Mouse (Mus musculus): ENCODE data around the gene Drd4. TPM values are rescaled to one million over a fixed set of nuclear protein-coding genes. Genes with fewer than 3 reads are reported as not detected.

Gene Drd4
- polyA plus RNA-seq, 1 experiment from 2014 or later = 0.90 TPM

GRCm38 (mm10) chr7:141326546-141327446, 35.0 kb downstream of the Drd4 start:
- Histone ChIP-seq H3K4me3 (ENCODE audit: low read depth, low read length) (peak overlapping the region; percentile 66), H3K4me2 (ENCODE audit: low read depth, low read length) (peak overlapping the region; percentile 99), H3K36me3 (ENCODE audit: control insufficient read depth, insufficient read depth, low read length) (peaks cover 16% of the 10 kb centered on the region), H3K27me3 (ENCODE audit: control insufficient read depth, insufficient read depth, low read length) (no peaks in the 10 kb centered on the region), H3K4me1 (ENCODE audit: control insufficient read depth, insufficient read depth, low read length) (peaks cover 26% of the 10 kb centered on the region), H3K27ac (ENCODE audit: low read depth, low read length) (peak overlapping the region; percentile 99), H3K9me3 (ENCODE audit: control insufficient read depth, low read length) (no peaks in the 10 kb centered on the region), H3K9ac (replicated peaks; ENCODE audit: low read depth, low read length) (peak overlapping the region; percentile 95)
- ATAC-seq (ENCODE audit: low read depth) = peak; percentile 18
- WGBS = 4% methylated on average over 35 of the region's 35 CpGs

DNA sequence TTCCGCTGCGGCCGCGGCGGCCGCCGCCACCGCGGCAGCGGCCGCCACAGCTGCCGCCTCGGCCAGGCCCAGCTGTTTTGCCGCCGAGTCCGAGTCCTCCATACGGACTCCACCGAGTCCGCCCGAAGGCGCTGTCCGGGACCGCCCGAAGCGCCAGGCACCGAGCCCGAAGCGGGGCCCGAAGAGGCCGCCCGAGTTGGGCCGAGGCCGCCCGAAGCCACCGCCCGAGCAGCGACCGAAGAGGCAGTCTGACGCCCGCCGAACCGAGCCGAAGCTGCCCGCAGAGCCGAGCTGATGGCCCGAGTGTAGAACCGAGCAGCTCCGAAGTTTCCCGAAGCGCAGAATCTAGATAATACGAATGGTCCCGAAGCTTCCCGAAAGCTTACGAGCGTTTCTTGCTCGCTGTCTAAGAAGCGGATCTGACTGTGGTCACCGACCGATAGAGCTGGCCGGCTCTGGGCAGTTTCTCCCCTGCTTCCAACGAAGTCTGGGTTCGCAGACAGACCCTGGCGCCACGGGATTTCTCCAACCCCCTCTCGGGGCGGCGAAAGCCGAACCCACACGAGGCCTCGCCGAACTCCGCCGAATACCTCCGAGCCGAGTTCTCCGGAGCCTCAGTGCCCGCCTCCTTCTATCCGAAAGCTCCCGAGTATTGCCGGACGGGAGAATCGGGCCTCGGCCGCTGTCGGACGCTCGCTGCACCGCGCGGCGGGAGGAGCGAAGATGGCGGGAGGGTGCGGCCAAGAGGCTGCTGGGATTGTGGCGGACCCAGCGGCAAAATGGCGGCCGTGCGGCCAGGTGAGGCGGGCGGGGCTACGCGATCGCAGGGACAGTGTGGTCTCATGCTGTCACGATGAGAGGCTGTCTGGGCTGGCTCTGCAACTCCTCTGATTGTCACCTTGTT, 35.9 kb downstream of the Drd4 start, which contains the start of the genes Deaf1 and Tmem80:
Gene Deaf1, minus strand, starts transcription at position 222 of the 904 bp plus-strand sequence.
Gene Tmem80, plus strand, starts transcription at position 271 of the 904 bp plus-strand sequence.
- H3K4me2 ChIP-seq (ENCODE audit: low read depth, low read length) = peak within 1 kb of the TSS; percentile 99
- ATAC-seq (ENCODE audit: low read depth) = peak; percentile 96

GRCm38 (mm10) chr7:141328373-141328990, 36.7 kb downstream of the Drd4 start:
- peak overlapping the region; percentile 99 for H3K27ac ChIP-seq (ENCODE audit: low read depth, low read length)
- no peaks in the 10 kb centered on the region for H3K27me3 ChIP-seq (ENCODE audit: control insufficient read depth, insufficient read depth, low read length)
- no peaks in the 10 kb centered on the region for H3K9me3 ChIP-seq (ENCODE audit: control insufficient read depth, low read length)
- no peaks in the 10 kb centered on the region; the same call in 1 of the 2 replicates for H3K36me3 ChIP-seq (ENCODE audit: control insufficient read depth, insufficient read depth, low read length)
- peak overlapping the region; percentile 66 for H3K4me3 ChIP-seq (ENCODE audit: low read depth, low read length)
- H3K4me2 ChIP-seq (ENCODE audit: low read depth, low read length) = peak overlapping the region; percentile 99
- WGBS = 20% methylated on average over 24 of the region's 24 CpGs
- peak overlapping the region; percentile 95 for H3K9ac ChIP-seq (replicated peaks; ENCODE audit: low read depth, low read length)
- H3K4me1 ChIP-seq (ENCODE audit: control insufficient read depth, insufficient read depth, low read length) = peaks cover 26% of the 10 kb centered on the region
- ATAC-seq (ENCODE audit: low read depth) = peak; percentile 28

More for the DNA sequence above, 35.9 kb downstream of the Drd4 start, which contains the start of the genes Deaf1 and Tmem80:
- peaks cover 26% of the 10 kb centered on the region for H3K4me1 ChIP-seq (ENCODE audit: control insufficient read depth, insufficient read depth, low read length)
- H3K27me3 ChIP-seq (ENCODE audit: control insufficient read depth, insufficient read depth, low read length) = no peaks in the 10 kb centered on the region
- peak within 1 kb of the TSS; percentile 99 for H3K27ac ChIP-seq (ENCODE audit: low read depth, low read length)
- no peaks in the 10 kb centered on the region for H3K9me3 ChIP-seq (ENCODE audit: control insufficient read depth, low read length)
- peaks cover 6% of the 10 kb centered on the region for H3K36me3 ChIP-seq (ENCODE audit: control insufficient read depth, insufficient read depth, low read length)
- under 1% methylated on average over 93 of the region's 105 CpGs for WGBS
- peak within 1 kb of the TSS; percentile 95 for H3K9ac ChIP-seq (replicated peaks; ENCODE audit: low read depth, low read length)
- H3K4me3 ChIP-seq (ENCODE audit: low read depth, low read length) = peak within 1 kb of the TSS; percentile 66

- ATAC-seq (ENCODE audit: low read depth) = no peak
- H3K9me3 ChIP-seq (ENCODE audit: control insufficient read depth, low read length) = no peaks in the 10 kb centered on the region
- no peaks in the 10 kb centered on the region for H3K27me3 ChIP-seq (ENCODE audit: control insufficient read depth, insufficient read depth, low read length)
- no peak overlapping the region for H3K9ac ChIP-seq (replicated peaks; ENCODE audit: low read depth, low read length)
- H3K4me1 ChIP-seq (ENCODE audit: control insufficient read depth, insufficient read depth, low read length) = peaks cover 19% of the 10 kb centered on the region
- H3K4me3 ChIP-seq (ENCODE audit: low read depth, low read length) = no peak overlapping the region
- H3K4me2 ChIP-seq (ENCODE audit: low read depth, low read length) = no peak overlapping the region
- no peak overlapping the region for H3K27ac ChIP-seq (ENCODE audit: low read depth, low read length)
- peaks cover 13% of the 10 kb centered on the region; the same call in 1 of the 2 replicates for H3K36me3 ChIP-seq (ENCODE audit: control insufficient read depth, insufficient read depth, low read length)
These were observed 38.9 kb downstream of the Drd4 start for GRCm38 (mm10) chr7:141330706-141331105.

- 81% methylated on average over 6 of the region's 6 CpGs for WGBS
- ATAC-seq (ENCODE audit: low read depth) = no peak
These were observed 40.2 kb downstream of the Drd4 start for GRCm38 (mm10) chr7:141331990-141332389.

DNA sequence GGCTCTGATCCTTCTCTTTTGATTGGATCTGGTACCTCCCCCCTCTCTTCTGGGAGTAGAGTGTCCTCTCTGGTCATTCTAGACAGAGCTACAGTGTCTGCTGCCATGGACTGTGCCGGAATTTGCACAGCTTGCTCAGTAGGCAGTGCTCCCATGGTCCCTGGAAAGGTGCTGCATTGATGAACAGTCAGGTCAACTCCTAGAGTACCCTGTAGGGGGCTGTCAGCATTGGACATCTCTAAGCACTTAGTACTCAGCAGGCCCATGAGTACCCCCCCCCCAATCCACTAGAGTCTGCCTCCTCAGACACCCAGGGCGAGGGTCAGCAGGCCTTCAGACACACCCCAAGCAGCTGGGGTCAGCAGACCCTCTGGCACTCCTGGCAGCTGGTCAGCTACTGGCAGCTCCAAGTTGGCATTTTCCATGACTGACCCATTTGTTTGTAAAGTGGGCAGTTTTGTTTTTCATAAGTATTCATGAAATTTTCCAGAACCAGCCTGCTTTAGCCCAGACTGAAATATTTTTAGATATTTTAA, 43.3 kb downstream of the Drd4 start:
- 83% methylated on average over 2 of the region's 2 CpGs for WGBS
- Histone ChIP-seq H3K27me3 (ENCODE audit: control insufficient read depth, insufficient read depth, low read length) (no peaks in the 10 kb centered on the region), H3K9ac (replicated peaks; ENCODE audit: low read depth, low read length) (no peak overlapping the region), H3K4me2 (ENCODE audit: low read depth, low read length) (no peak overlapping the region), H3K4me1 (ENCODE audit: control insufficient read depth, insufficient read depth, low read length) (no peaks in the 10 kb centered on the region), H3K9me3 (ENCODE audit: control insufficient read depth, low read length) (no peaks in the 10 kb centered on the region), H3K4me3 (ENCODE audit: low read depth, low read length) (no peak overlapping the region), H3K36me3 (ENCODE audit: control insufficient read depth, insufficient read depth, low read length) (peaks cover 13% of the 10 kb centered on the region; the same call in 1 of the 2 replicates), H3K27ac (ENCODE audit: low read depth, low read length) (no peak overlapping the region)
- no peak for ATAC-seq (ENCODE audit: low read depth)

More at GRCm38 (mm10) chr7:141331990-141332389, 40.2 kb downstream of the Drd4 start:
- Histone ChIP-seq H3K27ac (ENCODE audit: low read depth, low read length) (no peak overlapping the region), H3K4me3 (ENCODE audit: low read depth, low read length) (no peak overlapping the region), H3K27me3 (ENCODE audit: control insufficient read depth, insufficient read depth, low read length) (no peaks in the 10 kb centered on the region), H3K9ac (replicated peaks; ENCODE audit: low read depth, low read length) (no peak overlapping the region), H3K36me3 (ENCODE audit: control insufficient read depth, insufficient read depth, low read length) (peaks cover 13% of the 10 kb centered on the region; the same call in 1 of the 2 replicates), H3K4me2 (ENCODE audit: low read depth, low read length) (no peak overlapping the region), H3K9me3 (ENCODE audit: control insufficient read depth, low read length) (no peaks in the 10 kb centered on the region), H3K4me1 (ENCODE audit: control insufficient read depth, insufficient read depth, low read length) (peaks cover 7% of the 10 kb centered on the region; the same call in 1 of the 2 replicates)

DNA sequence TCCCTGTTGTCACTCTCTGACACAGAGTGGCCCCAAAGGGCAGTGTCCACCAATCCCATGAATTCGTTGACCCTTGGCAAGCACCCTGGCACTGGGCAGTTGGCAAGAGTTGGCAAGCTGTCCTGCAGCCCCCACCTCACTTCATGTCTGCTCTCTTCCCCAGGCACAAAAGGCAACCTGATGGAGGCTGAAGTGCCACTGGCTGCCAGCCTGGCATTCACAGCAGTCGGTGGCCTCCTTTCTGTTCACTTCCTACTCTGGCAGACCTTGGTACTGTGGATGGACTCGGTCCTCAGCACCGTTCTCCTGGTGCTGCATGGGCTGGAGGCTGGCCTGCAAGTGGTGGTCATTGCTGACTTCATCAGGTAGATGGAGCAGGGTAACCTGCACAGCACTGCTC, 43.9 kb downstream of the Drd4 start:
- peaks cover 13% of the 10 kb centered on the region; the same call in 1 of the 2 replicates for H3K36me3 ChIP-seq (ENCODE audit: control insufficient read depth, insufficient read depth, low read length)
- no peak for ATAC-seq (ENCODE audit: low read depth)
- no peaks in the 10 kb centered on the region for H3K4me1 ChIP-seq (ENCODE audit: control insufficient read depth, insufficient read depth, low read length)
- WGBS = 95% methylated on average over 4 of the region's 4 CpGs
- H3K27me3 ChIP-seq (ENCODE audit: control insufficient read depth, insufficient read depth, low read length) = no peaks in the 10 kb centered on the region
- H3K9me3 ChIP-seq (ENCODE audit: control insufficient read depth, low read length) = no peaks in the 10 kb centered on the region
- no peak overlapping the region for H3K9ac ChIP-seq (replicated peaks; ENCODE audit: low read depth, low read length)
- H3K27ac ChIP-seq (ENCODE audit: low read depth, low read length) = no peak overlapping the region
- H3K4me2 ChIP-seq (ENCODE audit: low read depth, low read length) = no peak overlapping the region
- H3K4me3 ChIP-seq (ENCODE audit: low read depth, low read length) = no peak overlapping the region

DNA sequence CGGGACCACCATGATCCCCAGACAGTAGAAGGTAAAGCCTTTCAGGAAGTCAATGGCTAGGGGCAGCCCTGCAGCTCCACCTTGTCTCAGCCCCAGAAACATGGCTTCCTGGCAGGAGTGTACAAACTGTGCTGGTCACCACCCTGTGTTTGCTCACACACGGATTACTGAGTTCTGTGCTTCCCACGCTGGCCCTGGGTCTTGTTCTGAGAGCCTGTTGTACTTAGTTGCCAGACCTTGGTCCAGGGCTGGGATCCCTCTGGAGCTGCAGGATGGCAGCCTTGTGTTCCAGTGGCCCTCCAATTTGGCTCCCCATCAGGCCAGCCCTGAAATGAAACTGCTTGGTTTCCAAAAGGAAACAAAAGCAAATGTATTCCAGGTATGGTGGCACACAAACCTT, 44.5 kb downstream of the Drd4 start:
- ATAC-seq (ENCODE audit: low read depth) = no peak
- Histone ChIP-seq H3K4me3 (ENCODE audit: low read depth, low read length) (no peak overlapping the region), H3K4me2 (ENCODE audit: low read depth, low read length) (no peak overlapping the region), H3K36me3 (ENCODE audit: control insufficient read depth, insufficient read depth, low read length) (peaks cover 13% of the 10 kb centered on the region; the same call in 1 of the 2 replicates), H3K4me1 (ENCODE audit: control insufficient read depth, insufficient read depth, low read length) (no peaks in the 10 kb centered on the region), H3K9ac (replicated peaks; ENCODE audit: low read depth, low read length) (no peak overlapping the region), H3K27ac (ENCODE audit: low read depth, low read length) (no peak overlapping the region), H3K27me3 (ENCODE audit: control insufficient read depth, insufficient read depth, low read length) (no peaks in the 10 kb centered on the region), H3K9me3 (ENCODE audit: control insufficient read depth, low read length) (no peaks in the 10 kb centered on the region)
- 82% methylated on average over 3 of the region's 3 CpGs for WGBS

Measured in neural tube, embryonic 14.5 days (tissue).